Mouse (Mus musculus) cerebellum, adult 8-10 months (tissue): Measurements from ENCODE around the gene Rnf186.

Source experiments
- DNase-seq: peaks from one replicate; pipeline ENCODE4 v3.0.0; 2022

Rnf186 gene

GRCm38 (mm10) chr4:138966866-138967265 is at the start of gene Rnf186:
Gene Rnf186 (plus strand): TSS chr4:138967112.
- DNase-seq = no peak

- DNase-seq = no peak
Observed at GRCm38 (mm10) chr4:138917282-138917681, 49.6 kb upstream of the Rnf186 start.

GRCm38 (mm10) chr4:138921254-138922130 is 45.4 kb upstream of the Rnf186 start:
- DNase-seq = no peak

- peak; percentile 89 for DNase-seq
Observed at GRCm38 (mm10) chr4:138922131-138922459, 44.8 kb upstream of the Rnf186 start.

GRCm38 (mm10) chr4:138925561-138925960 is 41.4 kb upstream of the Rnf186 start:
- DNase-seq = no peak

- DNase-seq = no peak
Observed at GRCm38 (mm10) chr4:138933862-138934261, 33.0 kb upstream of the Rnf186 start.

- no peak for DNase-seq
Observed at GRCm38 (mm10) chr4:138934456-138935145, 32.3 kb upstream of the Rnf186 start.

GRCm38 (mm10) chr4:138938495-138939269 is 28.2 kb upstream of the Rnf186 start:
- DNase-seq = no peak

- no peak for DNase-seq
Observed at GRCm38 (mm10) chr4:138939481-138939880, 27.4 kb upstream of the Rnf186 start.

GRCm38 (mm10) chr4:138941401-138941800 is 25.5 kb upstream of the Rnf186 start:
- DNase-seq = no peak

GRCm38 (mm10) chr4:138941966-138942365 is 24.9 kb upstream of the Rnf186 start:
- no peak for DNase-seq

- no peak for DNase-seq
Observed at GRCm38 (mm10) chr4:138943730-138944129, 23.2 kb upstream of the Rnf186 start.

GRCm38 (mm10) chr4:138948257-138948656 is 18.7 kb upstream of the Rnf186 start:
- no peak for DNase-seq

GRCm38 (mm10) chr4:138958612-138959011 is 8.3 kb upstream of the Rnf186 start:
- no peak for DNase-seq

- no peak for DNase-seq
Observed at GRCm38 (mm10) chr4:138959120-138959519, 7.8 kb upstream of the Rnf186 start.

- DNase-seq = no peak
Observed at GRCm38 (mm10) chr4:138959926-138960325, 7.0 kb upstream of the Rnf186 start.

GRCm38 (mm10) chr4:138962719-138963118 is 4.2 kb upstream of the Rnf186 start:
- no peak for DNase-seq

- no peak for DNase-seq
Observed at GRCm38 (mm10) chr4:138965871-138966270, 1.0 kb upstream of the Rnf186 start.

- DNase-seq = no peak
Observed at GRCm38 (mm10) chr4:138967485-138967884, 573 bp downstream of the Rnf186 start.

GRCm38 (mm10) chr4:138968772-138969556 is 2.1 kb downstream of the Rnf186 start:
- DNase-seq = no peak

- DNase-seq = no peak
Observed at GRCm38 (mm10) chr4:138969736-138970135, 2.8 kb downstream of the Rnf186 start.

- no peak for DNase-seq
Observed at GRCm38 (mm10) chr4:138971371-138971770, 4.5 kb downstream of the Rnf186 start.
